Mouse (Mus musculus) erythroblast, adult 5-6 weeks (primary cell): ENCODE measurements around the gene Sec13. TPM values are rescaled to one million over a fixed set of nuclear protein-coding genes. Genes with fewer than 3 reads are reported as not detected.
"Not testable (repeated sequence)": the region's sequence is repeated elsewhere in the genome, so short reads cannot be mapped to it uniquely, and the experiment has no call there.

Experiments used
- ATAC-seq: replicated peaks from 2 replicates; pipeline ENCODE4 v1.8.0; 2016; ENCODE audit warnings: moderate number of reproducible peaks, mild to moderate bottlenecking, moderate TSS enrichment, inconsistent platforms; ENCODE audit not compliant: poor library complexity, low FRiP score, severe bottlenecking
- total RNA-seq, 2 experiments: library from RNA; stranded (forward) in 1 of 2; stranded (reverse) in 1 of 2; fragments of 150-400 nt in 1 of 2; fragments of 200-764, 138-1000 nt in 1 of 2; gene quantifications; 2 replicates each; pipeline versions ENCODE4 v1.2.3 to v1.2.4; 2015 to 2017; ENCODE audit warnings: low replicate concordance in 2 of 2

Gene Sec13
- total RNA-seq, 2 experiments from 2014 or later, result 29.3 to 32.9 TPM

DNA sequence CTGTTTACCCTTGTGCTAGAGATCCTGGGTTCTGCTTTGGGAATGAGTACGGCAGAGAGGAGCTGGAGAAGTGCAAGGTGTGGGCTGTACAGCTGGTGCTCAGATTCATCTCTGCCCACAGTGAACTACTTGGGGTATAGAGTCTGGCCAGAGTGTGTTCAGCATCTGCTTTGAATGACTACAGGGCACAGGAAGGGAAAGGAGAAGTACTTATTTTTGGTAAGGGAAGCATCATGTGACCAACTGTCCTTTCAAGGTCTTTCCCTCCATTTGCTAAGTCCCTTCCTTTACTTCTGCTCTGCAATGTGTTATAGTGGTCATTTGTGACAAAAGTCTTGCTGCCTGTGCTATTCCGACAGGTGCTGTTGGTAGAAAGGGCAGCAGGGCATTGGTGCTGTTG lies 26.3 kb downstream of the Sec13 start:
- no peak for ATAC-seq

- ATAC-seq, result not testable (repeated sequence)
Measured at GRCm38 (mm10) chr6:113713389-113713788, 27.2 kb downstream of the Sec13 start.

- no peak for ATAC-seq
Measured at GRCm38 (mm10) chr6:113712718-113713117, 27.8 kb downstream of the Sec13 start.

DNA sequence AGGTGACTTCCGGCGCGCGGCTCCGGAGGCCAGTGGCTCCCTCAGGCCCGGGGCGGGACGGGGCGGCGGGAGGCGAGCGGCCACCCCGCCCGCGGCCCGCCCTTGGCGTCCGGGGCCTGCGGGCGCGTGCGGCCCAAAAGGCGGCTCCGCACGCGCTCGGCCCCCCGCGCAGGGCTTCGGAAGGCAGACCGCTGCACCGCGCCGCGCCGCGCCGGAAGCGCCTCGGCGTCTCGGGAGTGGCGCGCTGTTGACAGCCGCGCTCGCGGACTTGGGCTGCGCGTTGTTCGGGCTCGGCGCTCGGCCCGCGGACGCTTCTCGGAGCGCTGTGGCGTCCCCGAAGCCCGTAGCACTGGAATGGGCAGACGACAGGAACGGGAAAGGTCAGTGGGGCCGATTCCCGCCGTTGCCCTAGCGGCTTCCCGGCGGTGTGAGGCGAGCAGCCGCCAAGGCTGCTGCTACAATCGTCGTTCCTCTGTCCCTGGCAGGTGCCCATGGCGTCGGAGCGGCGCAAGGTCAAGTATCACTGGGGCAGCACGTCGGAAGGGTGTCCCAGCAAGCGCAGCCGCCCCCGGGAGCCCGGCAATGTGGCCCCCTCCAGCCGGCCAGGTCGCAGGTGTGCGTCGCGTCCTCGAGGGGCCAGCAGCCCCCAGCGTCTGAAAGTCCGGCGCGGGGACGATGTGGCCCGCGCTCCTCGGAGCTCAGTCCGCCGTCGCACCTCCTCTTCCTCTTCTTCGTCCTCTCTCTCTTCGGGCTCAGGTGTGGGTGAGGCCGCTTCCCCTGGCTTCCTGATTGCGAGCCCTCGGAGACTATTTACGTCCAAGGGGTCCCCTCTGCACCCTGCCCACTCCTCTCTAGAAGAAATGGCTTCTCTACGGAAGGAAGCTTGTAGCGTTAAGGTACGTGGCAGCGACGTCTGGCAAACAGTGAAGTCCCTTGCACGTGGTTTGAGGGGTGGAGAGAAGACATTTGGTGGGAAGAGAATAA lies 43.0 kb downstream of the Sec13 start:
- 0 out of 2 replicates have a peak, but pooled peaks have one; percentile 7 for ATAC-seq

- ATAC-seq, result peak; percentile 92
Measured at GRCm38 (mm10) chr6:113696582-113697221, 43.8 kb downstream of the Sec13 start, which contains the start of gene Tatdn2. Gene Tatdn2 (plus strand): TSS chr6:113697050.

GRCm38 (mm10) chr6:113695766-113696355 lies 44.7 kb downstream of the Sec13 start:
- ATAC-seq, result no peak

DNA sequence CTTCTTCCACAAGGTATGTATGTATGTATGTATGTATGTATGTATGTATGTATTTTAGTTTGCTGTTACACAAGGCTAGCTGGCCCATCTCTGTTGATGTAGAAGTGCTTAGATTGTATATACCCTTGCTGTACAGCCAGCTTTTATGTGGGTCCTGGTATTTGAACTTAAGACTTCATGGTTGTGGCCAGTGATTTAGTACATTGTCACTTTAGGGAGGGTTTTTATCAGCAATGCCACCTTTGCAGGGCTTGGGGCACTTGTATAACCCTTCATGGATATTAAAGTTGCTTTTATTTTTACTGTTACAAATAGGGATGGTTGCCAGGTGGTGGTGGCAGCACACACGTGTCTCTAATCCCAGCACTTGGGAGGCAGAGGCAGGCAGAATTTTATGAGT lies 45.3 kb downstream of the Sec13 start:
- no peak for ATAC-seq

DNA sequence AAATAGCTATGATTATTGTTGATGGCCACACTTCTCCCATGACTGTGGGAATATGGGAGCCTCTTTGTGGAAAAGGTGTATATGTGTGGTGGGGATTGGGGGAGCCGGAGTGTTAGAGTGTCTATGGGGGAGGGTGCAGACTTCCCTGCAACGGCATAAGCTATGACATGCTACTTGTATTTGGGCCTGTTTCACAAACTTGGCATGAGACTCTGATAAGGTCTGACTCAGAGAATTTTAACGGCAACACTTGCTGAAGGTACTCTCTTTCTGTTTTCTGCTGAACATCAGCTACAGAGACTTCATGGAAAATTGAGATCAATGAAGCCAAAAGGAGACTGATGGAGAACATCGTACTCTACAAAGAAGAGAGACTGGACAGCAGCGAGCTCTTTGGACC lies 47.2 kb downstream of the Sec13 start:
- no peak for ATAC-seq

- no peak for ATAC-seq
Measured at GRCm38 (mm10) chr6:113692661-113693133, 47.8 kb downstream of the Sec13 start.

- ATAC-seq, result peak; percentile 19; the same call in 1 of the 2 replicates
Measured at GRCm38 (mm10) chr6:113691084-113691462, 49.5 kb downstream of the Sec13 start.

DNA sequence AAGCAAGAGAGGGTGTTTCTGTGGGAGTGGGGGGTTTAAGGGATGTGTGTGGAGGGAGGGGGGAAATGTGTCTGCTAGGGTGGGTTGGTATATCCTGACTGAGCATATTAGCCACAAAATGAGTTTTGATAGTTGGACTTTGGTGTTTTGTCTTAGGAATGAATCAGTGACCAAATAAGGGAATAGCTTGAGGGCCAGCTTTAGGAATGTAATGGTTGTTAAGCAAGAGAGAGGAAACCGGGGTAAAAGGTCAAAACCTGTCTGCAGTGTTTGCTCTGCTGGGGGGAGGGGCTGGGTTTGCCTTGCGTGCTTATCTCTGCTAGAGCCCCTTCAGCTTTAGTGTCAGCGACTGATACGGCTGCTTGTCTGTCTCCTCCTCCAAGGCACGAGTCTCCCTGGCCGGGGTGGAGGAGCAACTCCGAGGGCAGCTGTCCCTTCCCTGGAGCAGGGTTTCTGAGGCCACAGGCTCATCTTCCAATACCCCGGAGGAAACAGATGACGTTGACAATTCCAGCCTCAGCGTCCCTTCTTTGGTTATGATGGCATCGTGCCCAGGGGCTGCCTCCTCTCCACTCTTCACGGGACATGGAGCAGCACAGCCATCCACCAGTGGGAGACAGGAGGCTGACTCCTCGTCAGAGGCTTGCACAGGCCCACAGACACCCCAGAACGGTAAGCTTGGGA lies 50.0 kb downstream of the Sec13 start:
- ATAC-seq, result peak; percentile 90

DNA sequence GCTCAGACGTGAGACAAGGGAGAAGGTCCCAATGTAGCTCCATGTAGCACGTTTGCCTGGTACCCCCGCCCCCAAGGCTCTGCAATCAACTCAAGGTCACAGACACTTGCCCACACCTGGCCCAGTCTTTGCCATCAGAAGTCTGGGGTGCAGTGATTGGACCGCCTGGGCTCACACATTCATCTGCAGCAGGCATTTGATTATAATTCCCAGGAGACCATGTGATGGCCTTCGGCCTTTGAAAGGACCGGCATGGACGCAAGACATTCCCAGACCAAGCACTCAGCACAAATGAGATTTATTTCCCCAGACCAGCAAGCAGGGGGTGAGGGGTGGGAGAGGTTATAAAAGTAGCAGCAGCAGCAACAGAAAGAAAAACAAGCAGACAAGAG lies 50.5 kb downstream of the Sec13 start:
- no peak for ATAC-seq

DNA sequence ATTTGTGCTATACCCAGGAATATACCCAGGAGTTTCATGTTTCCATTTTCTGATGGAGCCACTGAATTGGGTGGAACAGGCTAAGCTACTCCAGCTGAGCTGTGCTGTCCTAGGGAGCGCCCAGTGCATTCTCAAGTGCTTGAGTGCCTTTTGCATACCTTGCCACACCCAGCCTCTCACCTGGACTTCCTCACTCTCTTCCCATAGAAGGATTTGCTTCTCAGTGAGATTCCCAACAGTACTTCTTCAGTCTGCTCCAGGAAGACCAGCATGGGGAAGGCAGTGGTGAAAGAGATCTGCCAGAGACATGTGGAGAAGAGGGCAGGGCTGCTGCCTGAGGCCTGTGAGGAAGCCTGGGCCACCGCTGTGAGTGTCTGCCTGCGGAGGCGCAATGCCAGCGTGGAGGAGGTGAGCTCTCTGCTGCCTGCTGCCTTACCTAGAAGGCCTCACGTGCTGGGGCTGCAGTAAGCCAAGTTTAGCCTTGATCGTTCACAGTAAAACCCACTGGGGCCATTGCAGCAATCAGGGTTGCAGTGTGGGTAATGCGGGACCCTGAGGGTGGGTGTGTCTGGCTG lies 53.9 kb downstream of the Sec13 start:
- no peak for ATAC-seq

GRCm38 (mm10) chr6:113683081-113683825 lies 57.3 kb downstream of the Sec13 start:
- ATAC-seq, result no peak

- ATAC-seq, result peak; percentile 87
Measured at GRCm38 (mm10) chr6:113681271-113681670, 59.3 kb downstream of the Sec13 start.

DNA sequence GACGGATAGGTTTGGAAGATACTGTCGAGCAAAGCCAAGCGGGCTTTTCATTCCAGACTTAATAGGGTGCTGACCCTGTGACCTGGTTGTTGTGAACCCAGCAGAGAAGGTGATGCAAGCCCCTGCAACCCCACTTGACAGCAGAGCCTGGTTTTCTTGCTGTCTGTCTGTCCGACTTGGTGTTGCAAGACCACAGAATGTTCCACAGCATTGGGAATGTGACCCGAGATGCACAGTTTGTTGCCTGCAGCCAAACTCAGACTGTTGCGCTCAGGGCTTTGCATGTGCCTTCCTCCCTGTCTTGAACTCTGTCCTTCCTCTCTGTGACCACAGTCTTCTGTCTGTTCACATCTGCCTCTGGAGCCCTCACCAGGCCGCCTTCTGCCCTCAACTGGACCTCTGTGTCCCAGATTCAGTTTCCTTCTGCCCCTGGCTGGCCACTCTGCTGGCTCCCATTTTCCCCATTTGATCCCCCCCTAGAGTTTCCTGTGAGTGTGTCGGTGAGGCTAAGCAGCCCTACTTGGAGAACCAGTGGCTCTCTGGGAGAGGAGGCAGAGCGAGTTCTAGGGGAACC lies 60.5 kb downstream of the Sec13 start:
- no peak for ATAC-seq

DNA sequence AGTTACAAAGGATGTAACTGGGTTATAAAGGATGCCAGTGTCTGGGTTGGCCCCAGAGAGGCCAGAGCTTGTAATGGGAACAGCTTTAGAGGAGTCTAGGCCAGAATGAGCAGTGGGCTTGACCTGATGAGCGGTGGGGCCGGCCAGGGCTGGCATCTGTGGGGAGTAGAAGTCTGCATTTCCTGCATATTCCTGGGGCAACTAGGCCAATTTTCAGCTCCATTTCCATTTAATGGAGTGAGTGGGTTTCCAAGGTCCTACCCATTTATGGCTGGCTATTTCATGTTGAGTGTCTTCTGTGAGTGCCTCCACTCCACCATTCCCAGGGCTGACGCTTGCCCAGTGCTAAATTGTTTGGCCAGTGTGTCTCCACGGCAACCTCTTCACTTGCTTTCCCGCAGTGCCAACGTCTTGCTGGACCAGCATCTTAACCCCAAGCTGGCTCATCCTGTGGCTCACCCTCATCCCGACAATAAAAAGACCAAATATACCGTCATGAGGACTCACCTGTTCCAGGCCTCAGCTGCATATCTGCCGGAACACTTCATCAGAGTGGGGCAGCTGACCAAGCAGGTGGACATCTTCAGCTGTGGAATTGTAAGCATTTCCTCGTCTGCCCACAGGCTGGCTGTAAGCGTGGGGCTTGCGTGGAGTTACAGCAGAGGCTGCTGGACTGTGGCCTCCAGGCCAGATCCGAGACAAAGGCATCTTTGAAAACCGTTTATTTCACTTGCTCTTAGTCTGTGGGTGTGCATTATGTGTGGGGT lies 62.1 kb downstream of the Sec13 start:
- ATAC-seq, result no peak
